Mouse (Mus musculus): Measurements from ENCODE around the gene Epha3. TPM values are rescaled to one million over a fixed set of nuclear protein-coding genes. Genes with fewer than 3 reads are reported as not detected.

Gene Epha3
- polyA plus RNA-seq, 1 experiment from 2014 or later = 14.0 TPM

GRCm38 (mm10) chr16:63569746-63570145, 294.2 kb downstream of the Epha3 start:
- no peaks in the 10 kb centered on the region for H3K4me1 ChIP-seq (ENCODE audit: insufficient read depth, low read depth, low read length)
- WGBS = 41% methylated on average over 4 of the region's 4 CpGs
- ATAC-seq (no peak), DNase-seq (ENCODE audit: low spot score) (peak; percentile 8)
- H3K36me3 ChIP-seq (ENCODE audit: insufficient read depth, low read length) = no peaks in the 10 kb centered on the region
- no peak overlapping the region for H3K9ac ChIP-seq (replicated peaks; ENCODE audit: low read depth)
- no peak overlapping the region for H3K4me3 ChIP-seq (ENCODE audit: low read depth, low read length)
- TF ChIP-seq EP300 (IDR thresholded peaks at IDR 0.05) (no peak), CTCF (IDR thresholded peaks at IDR 0.05) (no peak)
- no peaks in the 10 kb centered on the region for H3K27me3 ChIP-seq (replicated peaks; ENCODE audit: insufficient read depth, low read length)
- H3K9me3 ChIP-seq (ENCODE audit: low read length) = no peaks in the 10 kb centered on the region
- no peak overlapping the region for H3K27ac ChIP-seq (ENCODE audit: low read length)
- no peak overlapping the region for H3K4me2 ChIP-seq (replicated peaks; ENCODE audit: low read depth, low read length)

DNA sequence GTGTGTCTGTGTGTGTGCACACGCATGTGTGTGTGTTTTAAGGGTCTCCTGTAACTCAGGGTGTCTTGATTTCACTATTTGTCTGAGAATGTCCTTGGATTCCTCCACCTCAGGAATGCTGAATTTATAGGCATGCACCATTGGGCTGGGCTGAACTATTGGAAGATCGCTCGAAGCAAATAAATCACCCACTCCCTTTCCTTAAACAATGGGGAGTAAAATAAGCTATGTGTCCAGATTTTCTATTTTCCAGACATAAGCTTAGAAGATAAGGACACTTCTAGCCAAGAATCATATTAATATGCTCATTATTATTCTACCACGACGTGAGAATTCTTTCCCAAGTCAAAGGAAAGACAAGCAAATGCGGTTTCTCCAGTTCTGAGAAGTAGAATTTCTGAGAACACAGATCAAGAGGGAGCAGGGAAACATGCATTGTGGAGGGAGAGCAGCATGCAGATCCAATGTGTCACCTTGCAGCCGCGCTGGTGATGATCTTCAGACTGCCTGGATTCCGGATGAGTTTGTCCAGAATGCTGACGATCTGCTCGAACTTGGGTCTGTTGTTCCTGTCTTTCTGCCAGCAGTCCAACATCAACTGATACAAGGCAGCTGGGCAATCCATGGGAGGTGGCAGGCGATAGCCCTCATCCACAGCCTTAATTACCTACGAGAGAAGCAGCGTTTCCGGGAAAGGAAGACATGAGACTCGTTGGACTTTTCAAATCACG, 297.7 kb downstream of the Epha3 start:
- Histone ChIP-seq H3K27ac (ENCODE audit: low read length) (no peak overlapping the region), H3K4me1 (ENCODE audit: insufficient read depth, low read depth, low read length) (no peaks in the 10 kb centered on the region), H3K27me3 (replicated peaks; ENCODE audit: insufficient read depth, low read length) (no peaks in the 10 kb centered on the region), H3K4me3 (ENCODE audit: low read depth, low read length) (no peak overlapping the region), H3K9ac (replicated peaks; ENCODE audit: low read depth) (no peak overlapping the region), H3K36me3 (ENCODE audit: insufficient read depth, low read length) (no peaks in the 10 kb centered on the region), H3K4me2 (replicated peaks; ENCODE audit: low read depth, low read length) (no peak overlapping the region), H3K9me3 (ENCODE audit: low read length) (no peaks in the 10 kb centered on the region)
- TF ChIP-seq EP300 (IDR thresholded peaks at IDR 0.05) (no peak), CTCF (IDR thresholded peaks at IDR 0.05) (no peak)
- ATAC-seq = peak; percentile 87
- peak; percentile 80 for DNase-seq (ENCODE audit: low spot score)
- WGBS = 62% methylated on average over 17 of the region's 17 CpGs

DNA sequence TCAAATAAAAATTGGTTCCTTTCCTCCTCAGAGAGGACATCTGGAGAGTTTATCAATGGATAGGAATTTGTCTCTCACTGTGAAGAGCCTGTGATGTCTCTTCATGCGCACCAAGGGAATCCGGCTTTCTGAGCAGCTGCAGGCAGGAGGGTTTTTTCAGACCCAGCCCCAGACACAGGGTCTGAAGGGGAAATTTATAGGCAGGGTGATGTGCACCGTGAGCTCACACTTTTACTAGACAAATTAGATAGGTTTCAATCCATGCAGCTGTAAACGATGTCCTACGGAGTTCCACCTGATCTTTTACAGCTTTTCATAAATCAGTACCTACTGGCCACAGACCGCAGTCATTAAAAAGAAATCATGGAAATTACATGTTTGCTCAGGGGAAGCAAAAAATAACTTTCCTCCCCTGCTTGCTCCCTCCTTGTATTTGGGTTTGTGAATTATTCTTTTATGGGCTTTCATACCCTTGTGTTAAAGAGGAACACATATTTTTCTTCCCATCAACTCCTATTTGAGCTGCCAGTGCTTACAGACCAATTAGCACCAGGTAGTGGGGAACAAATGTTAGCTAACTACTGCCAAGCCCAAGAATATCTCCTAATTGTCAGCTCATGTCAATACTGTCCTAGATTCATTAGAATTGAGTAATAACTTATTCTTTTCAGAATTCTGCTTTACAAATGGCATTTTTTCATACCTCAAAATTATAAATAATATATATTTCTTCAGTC, 307.4 kb downstream of the Epha3 start:
- 74% methylated on average over 6 of the region's 6 CpGs for WGBS
- no peak for ATAC-seq
- Histone ChIP-seq H3K9me3 (ENCODE audit: low read length) (no peaks in the 10 kb centered on the region), H3K4me3 (ENCODE audit: low read depth, low read length) (no peak overlapping the region), H3K4me2 (replicated peaks; ENCODE audit: low read depth, low read length) (no peak overlapping the region), H3K36me3 (ENCODE audit: insufficient read depth, low read length) (no peaks in the 10 kb centered on the region), H3K4me1 (ENCODE audit: insufficient read depth, low read depth, low read length) (no peaks in the 10 kb centered on the region), H3K9ac (replicated peaks; ENCODE audit: low read depth) (no peak overlapping the region), H3K27ac (ENCODE audit: low read length) (no peak overlapping the region), H3K27me3 (replicated peaks; ENCODE audit: insufficient read depth, low read length) (no peaks in the 10 kb centered on the region)
- no peak for TF ChIP-seq EP300 (IDR thresholded peaks at IDR 0.05)
- no peak for TF ChIP-seq CTCF (IDR thresholded peaks at IDR 0.05)
- no peak for DNase-seq (ENCODE audit: low spot score)

- no peak overlapping the region for H3K9ac ChIP-seq (replicated peaks; ENCODE audit: low read depth)
- DNase-seq (ENCODE audit: low spot score) (no peak), ATAC-seq (no peak)
- no peaks in the 10 kb centered on the region for H3K36me3 ChIP-seq (ENCODE audit: insufficient read depth, low read length)
- no peaks in the 10 kb centered on the region for H3K9me3 ChIP-seq (ENCODE audit: low read length)
- no peak overlapping the region for H3K4me2 ChIP-seq (replicated peaks; ENCODE audit: low read depth, low read length)
- TF ChIP-seq EP300 (IDR thresholded peaks at IDR 0.05) (no peak), CTCF (IDR thresholded peaks at IDR 0.05) (no peak)
- no peaks in the 10 kb centered on the region for H3K27me3 ChIP-seq (replicated peaks; ENCODE audit: insufficient read depth, low read length)
- H3K4me3 ChIP-seq (ENCODE audit: low read depth, low read length) = no peak overlapping the region
- WGBS = 87% methylated on average over 7 of the region's 7 CpGs
- no peaks in the 10 kb centered on the region for H3K4me1 ChIP-seq (ENCODE audit: insufficient read depth, low read depth, low read length)
- H3K27ac ChIP-seq (ENCODE audit: low read length) = no peak overlapping the region
Measured at GRCm38 (mm10) chr16:63552531-63552930, 311.4 kb downstream of the Epha3 start.

DNA sequence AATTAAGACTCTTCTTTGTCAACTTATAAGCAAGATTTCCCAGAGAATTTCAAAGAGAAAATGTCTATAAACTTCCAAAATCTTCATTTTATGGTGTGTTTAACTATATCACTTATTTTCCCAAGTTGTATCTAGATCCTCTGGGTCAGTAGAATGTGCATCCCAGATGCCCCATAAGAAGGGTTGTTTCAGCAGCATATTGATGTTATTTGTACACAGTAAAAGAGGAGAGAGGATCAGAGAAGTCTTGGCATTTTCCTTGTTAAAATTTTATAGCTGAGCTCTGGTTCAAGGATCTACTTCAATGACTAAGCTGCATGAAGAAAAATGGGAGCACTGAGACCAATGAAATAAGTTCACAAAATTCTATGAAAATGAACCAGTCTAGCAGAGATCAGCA, 324.5 kb downstream of the Epha3 start:
- Histone ChIP-seq H3K4me3 (ENCODE audit: low read depth, low read length) (no peak overlapping the region), H3K27me3 (replicated peaks; ENCODE audit: insufficient read depth, low read length) (no peaks in the 10 kb centered on the region), H3K9ac (replicated peaks; ENCODE audit: low read depth) (no peak overlapping the region), H3K4me1 (ENCODE audit: insufficient read depth, low read depth, low read length) (no peaks in the 10 kb centered on the region), H3K36me3 (ENCODE audit: insufficient read depth, low read length) (no peaks in the 10 kb centered on the region), H3K9me3 (ENCODE audit: low read length) (no peaks in the 10 kb centered on the region), H3K4me2 (replicated peaks; ENCODE audit: low read depth, low read length) (no peak overlapping the region), H3K27ac (ENCODE audit: low read length) (no peak overlapping the region)
- DNase-seq (ENCODE audit: low spot score) (no peak), ATAC-seq (no peak)
- no peak for TF ChIP-seq CTCF (IDR thresholded peaks at IDR 0.05)
- no peak for TF ChIP-seq EP300 (IDR thresholded peaks at IDR 0.05)

- no peaks in the 10 kb centered on the region for H3K36me3 ChIP-seq (ENCODE audit: insufficient read depth, low read length)
- H3K4me1 ChIP-seq (ENCODE audit: insufficient read depth, low read depth, low read length) = no peaks in the 10 kb centered on the region
- no peaks in the 10 kb centered on the region for H3K9me3 ChIP-seq (ENCODE audit: low read length)
- no peak overlapping the region for H3K4me3 ChIP-seq (ENCODE audit: low read depth, low read length)
- no peak for ATAC-seq
- H3K27me3 ChIP-seq (replicated peaks; ENCODE audit: insufficient read depth, low read length) = no peaks in the 10 kb centered on the region
- WGBS = 46% methylated on average over 2 of the region's 2 CpGs
- H3K4me2 ChIP-seq (replicated peaks; ENCODE audit: low read depth, low read length) = no peak overlapping the region
- no peak overlapping the region for H3K27ac ChIP-seq (ENCODE audit: low read length)
- DNase-seq (ENCODE audit: low spot score) = no peak
- TF ChIP-seq CTCF (IDR thresholded peaks at IDR 0.05) = no peak
- no peak for TF ChIP-seq EP300 (IDR thresholded peaks at IDR 0.05)
- H3K9ac ChIP-seq (replicated peaks; ENCODE audit: low read depth) = no peak overlapping the region
Measured at GRCm38 (mm10) chr16:63528821-63529220, 335.2 kb downstream of the Epha3 start.
